1 mouse cellular context compared by ENCODE assay signal in genomic region chr5:117486092-117486491, GRCm38 (mm10).
TF ChIP-seq lines count a peak whose summit lies in the region.

No protein-coding gene starts in this region.

TF ChIP-seq in CH12.LX, 34 proteins besides CTCF, POLR2A, EP300 and RAD21 (continued from another document):
- TF ChIP-seq ZNF384 (IDR thresholded peaks at IDR 0.05; ENCODE audit: low read depth, low read length) (peak; percentile 97), NELFE (IDR thresholded peaks at IDR 0.05; ENCODE audit: low read depth, low read length) (no peak), MXI1 (IDR thresholded peaks at IDR 0.05; ENCODE audit: low read depth, low read length) (no peak), JUND (conservative IDR thresholded peaks at IDR 0.05; ENCODE audit: low read depth, low read length) (no peak), USF2 (conservative IDR thresholded peaks at IDR 0.05; ENCODE audit: low read depth, low read length) (no peak), TBP (conservative IDR thresholded peaks at IDR 0.05; ENCODE audit: low read depth, low read length) (no peak), E2F4 (IDR thresholded peaks at IDR 0.05; ENCODE audit: insufficient replicate concordance, low read depth, low read length) (no peak), SMC3 (IDR thresholded peaks at IDR 0.05; ENCODE audit: low read depth, low read length) (no peak), KAT2A (IDR thresholded peaks at IDR 0.05; ENCODE audit: insufficient replicate concordance, low read length) (no peak), RCOR1 (conservative IDR thresholded peaks at IDR 0.05; ENCODE audit: low read depth, low read length) (no peak), IRF4 (IDR thresholded peaks at IDR 0.05; ENCODE audit: low read depth, low read length) (peak; percentile 50), TCF12 (IDR thresholded peaks at IDR 0.05; ENCODE audit: low read depth, low read length) (peak; percentile 28; the same call in 1 of the 2 replicates), GABPA (IDR thresholded peaks at IDR 0.05; ENCODE audit: insufficient replicate concordance, low read depth, low read length) (no peak), SIN3A (IDR thresholded peaks at IDR 0.05; ENCODE audit: low read length) (0 out of 2 replicates have a peak, but pooled peaks have one; percentile 17)
